Mouse (Mus musculus) thymus, postnatal 10 days (tissue): ENCODE data around the gene Ccdc97.
A peak's percentile ranks its signal among the peaks of the same experiment; 100 is the strongest.

ENCODE experiments used
- DNase-seq, 2 experiments: peaks; one replicate each; pipeline ENCODE4 v3.0.0; 2021; ENCODE audit warnings: low spot score in 2 of 2

Ccdc97 gene

DNA sequence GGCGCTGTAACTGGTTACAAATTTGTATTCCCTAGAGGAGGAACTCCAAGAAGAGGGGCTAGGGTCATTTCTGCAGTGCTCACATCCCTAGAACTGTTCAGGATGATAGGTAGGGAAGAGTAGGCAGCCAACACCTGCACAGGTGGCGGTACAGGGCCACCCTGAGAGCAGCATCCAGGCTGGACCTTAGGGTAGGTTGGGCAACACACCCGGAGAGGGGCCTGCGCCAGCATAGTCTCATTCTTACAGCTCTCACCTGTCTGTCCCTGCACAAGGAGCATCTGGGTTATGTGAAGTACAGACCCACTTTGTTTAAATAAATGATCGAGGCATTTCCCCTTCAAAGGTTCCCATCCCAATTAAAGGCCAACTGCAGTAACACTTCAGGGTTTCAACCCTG lies 1.9 kb upstream of the Ccdc97 start:
- DNase-seq: no peak

DNA sequence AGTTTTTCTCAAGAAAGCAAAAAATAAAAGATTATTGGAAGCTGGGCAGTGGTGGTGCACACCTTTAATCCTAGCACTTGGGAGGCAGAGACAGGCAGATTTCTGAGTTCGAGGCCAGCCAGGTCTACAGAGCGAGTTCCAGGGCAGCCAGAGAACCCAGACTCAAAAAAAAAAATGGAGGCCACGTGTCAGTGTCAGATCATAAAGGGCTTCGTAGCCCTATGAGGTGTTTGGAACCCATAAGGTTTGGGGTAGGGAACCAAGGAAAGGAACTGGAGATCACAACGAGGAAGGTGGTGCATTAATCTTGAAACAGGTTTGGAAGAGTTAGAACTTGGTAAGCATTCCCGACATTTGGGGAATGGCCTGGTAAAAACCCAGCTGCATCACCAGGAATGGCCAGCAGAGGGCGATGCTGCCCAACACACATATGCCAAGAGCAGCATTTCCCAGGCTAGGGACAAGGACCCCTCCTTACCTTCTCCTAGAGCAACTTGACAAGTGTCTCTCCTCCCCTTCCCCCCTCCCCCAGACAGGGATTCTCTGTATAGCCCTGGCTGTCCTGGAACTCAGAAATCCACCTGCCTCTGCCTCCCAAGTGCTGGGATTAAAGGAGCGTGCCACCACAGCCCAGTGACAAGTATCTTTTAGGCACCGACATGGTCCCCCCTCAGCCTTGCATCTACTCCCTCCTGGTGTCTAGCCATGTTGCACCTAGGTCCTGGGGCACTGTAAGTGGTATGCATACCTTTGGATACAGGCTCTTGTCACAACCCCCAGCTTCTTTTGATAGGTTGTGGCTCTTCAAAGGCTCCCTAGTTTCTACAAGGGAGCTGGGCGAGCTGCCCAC lies 1.1 kb upstream of the Ccdc97 start:
- DNase-seq: peak; percentile 38 to 68

DNA sequence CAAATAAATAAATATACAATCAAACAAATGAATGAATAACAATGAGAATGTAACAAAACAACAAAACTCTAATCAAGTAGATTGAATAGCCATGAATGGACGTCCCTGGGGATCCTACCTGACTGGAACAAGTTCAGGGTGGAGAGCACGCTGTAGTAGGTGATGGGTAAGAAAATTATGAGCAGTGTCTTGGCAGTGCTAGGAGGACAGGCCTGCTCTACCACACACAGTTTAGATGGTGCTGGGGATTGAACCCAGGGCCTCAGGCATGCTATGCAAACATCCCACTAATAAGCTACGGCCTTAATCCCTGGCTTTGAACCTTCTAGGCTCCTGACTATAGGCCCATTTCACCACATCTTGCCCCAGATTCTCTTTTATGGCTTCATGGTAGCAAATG lies 1.4 kb downstream of the Ccdc97 start:
- DNase-seq: no peak

DNA sequence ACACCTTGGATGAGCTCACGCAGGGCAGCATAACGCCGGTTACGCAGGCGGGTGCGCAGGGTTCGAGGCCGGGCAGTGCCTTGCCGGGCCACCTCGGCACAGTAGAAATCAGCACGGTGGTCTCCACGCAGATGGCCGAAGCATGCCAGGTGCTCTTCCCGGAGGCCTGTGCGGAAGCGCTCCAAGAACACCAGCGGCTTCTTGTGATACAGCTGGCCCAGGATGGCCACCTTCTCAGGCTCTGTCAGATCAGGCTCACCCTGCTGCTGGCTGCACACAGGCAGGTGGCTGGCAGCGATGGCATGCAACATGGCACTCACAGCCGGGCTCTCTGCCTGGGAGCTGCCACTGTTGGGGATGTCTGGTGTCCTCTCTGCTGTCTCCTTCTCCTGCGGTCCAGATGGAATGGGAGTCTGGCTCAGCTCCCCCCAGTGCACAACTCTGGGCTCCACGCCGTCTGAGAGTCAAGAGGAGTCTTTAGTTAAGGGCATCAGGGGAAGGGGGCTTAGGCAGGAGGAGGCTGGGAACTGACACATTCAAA lies 3.1 kb downstream of the Ccdc97 start:
- no peak for DNase-seq

DNA sequence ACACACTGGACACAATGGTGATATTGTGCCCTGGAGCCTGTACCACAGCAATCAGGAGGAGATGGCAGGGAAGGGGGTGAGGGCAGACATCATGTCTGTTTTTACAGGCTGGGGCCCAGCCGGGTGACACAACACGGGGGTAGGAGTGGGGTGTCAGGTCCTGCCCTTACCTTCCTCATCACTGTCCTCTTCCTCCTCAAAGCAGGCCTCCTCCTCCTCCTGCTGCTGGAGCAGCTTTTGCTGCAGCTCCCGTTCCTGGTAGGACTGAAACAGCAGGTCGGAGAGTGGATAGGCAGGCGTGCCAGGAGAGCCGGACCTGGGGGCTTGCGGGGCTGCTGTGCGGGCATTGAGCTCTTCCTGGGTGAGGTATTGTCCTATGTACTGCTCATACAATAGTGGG lies 4.3 kb downstream of the Ccdc97 start:
- no peak for DNase-seq

DNA sequence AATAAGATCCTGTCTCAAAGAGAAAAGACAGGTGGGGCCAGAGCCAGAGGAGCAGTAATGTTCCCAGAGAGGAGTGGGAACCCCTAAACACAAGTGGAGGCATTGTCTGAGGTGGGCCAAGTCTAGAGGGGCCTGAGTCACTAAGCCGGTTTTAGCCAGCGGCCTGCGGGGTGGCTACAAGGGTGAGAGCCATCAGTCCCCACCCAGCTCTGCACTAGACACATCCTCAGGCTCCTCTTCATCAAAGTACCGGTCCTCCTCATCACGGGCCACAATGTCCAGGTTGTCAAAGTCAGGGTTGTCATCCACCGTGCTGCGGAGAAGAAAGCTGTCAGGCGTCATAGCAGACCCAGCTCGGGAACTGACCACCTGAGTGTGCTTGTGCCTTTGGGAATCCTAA lies 6.1 kb downstream of the Ccdc97 start:
- DNase-seq: no peak

DNA sequence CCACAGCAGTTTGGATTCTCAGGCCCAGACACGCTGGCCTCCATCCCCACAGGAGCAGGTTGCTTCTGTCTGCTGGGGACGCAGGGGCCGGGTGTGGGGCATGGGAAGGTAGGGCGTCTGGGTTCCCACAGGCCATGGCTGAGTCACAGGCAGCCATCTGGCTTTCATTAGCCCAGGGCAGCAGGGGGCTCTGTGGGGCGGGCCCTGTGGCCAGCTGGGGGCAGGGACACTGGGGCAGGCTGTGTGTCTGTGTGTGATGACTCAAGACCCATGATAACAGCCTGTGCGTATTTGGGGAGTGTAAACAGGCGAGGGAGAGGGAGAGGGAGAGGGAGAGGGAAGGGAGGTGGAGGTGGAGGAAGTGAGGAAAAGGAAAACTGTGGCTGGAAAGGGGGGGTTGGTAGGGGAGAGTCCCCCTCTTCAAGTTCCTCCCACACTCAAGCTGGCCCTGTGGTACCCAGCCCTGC lies 7.1 kb downstream of the Ccdc97 start:
- DNase-seq: no peak

DNA sequence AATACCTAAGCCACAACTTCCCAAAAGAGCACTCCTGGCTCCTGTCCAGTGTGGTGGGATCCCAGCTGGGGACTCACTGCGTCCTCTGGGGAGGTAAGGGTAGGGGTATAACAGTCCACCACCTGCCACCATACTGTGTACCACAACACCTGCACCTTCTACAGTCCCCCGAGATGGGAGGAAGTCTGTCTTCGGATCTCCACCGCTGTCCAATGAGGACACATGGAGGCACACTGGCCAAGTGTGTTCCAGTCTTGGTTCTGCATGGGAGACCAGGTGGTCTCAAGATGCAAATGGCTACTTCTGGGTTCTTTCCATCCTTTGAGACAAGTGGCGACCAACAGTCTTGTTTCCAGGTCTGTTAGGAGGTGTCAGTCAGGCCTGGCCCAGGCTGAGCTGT lies 7.7 kb downstream of the Ccdc97 start:
- DNase-seq: no peak

DNA sequence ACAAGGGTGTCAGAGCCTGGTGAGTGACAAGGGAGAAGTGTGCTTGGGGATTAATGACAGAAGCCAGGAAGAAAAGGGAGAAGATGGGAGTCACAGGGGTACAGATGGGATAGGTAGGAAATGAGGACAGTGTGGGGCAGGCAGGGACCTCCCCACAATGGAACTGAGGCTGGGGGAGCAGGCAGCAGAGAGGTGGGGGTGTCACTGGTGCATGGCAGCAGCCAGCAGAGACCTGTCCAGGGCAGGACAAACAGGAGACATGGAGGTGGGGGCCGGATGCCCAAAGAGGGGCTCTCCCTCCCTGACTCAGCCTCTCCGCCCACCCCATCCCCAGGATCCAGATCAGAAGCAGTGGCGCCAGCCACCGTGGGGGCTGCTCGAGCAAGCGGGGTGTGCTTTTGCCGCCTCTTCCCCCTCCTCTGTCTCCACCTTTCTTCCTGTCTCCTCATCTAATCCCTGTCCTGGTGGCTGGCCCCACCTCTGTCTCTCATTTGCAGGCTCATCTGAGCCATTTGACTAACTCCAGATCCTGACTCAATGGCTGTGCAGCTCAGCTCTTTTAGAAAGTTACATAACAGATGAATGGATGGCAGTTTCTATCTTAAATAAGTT lies 8.3 kb downstream of the Ccdc97 start:
- no peak for DNase-seq

DNA sequence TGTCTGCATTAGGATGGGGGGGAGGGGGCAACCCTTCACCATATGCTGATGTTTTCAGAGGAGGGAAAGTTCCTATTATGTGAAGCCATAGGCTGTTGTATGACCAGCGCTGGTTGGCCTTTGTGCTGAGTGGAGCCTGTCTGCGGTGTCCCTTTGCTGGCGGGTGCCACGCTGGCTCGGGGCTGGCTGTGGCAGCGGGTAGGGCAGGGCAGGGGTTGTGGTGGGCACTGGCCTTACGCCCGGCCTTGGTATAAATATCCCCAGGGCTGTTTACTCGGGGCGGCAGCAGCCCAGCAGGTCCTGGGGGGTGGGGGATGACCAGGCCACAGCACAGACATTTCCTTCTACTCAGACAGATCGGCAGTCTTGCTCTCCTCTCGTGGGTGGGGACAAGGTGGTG lies 8.9 kb downstream of the Ccdc97 start:
- no peak for DNase-seq

DNA sequence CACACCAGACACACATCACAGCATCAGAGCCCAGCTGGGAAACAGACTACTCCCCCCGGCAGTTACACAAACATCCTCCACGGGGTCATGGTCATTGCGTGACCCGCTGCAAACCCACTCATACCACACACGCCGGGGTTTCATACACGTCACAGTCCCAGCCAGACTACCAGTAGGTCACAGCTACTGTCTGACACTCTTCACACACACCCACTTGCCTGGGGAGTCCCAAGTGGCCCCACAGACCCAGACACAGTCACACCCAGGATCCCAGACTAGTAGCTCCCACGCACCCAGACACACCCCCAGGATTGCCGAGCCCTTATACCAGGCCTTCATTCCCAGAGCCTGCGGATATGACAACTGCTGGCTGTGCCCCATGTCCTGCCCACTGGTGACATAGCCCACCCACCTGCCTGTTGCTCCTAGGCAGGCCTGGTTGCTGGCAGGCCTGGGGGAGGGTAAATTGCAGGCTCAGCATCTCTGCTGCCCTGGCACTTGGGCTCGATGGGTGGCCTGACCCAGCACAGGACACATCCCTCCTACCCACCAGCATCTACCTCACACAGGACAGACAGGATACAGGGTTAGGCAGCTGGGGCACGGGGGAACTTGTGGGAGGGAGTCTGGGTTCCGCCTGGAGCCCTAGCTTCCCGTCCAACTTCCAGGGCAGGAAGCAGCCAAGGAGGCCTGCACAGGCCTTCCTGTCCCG lies 11.2 kb downstream of the Ccdc97 start:
- no peak for DNase-seq

DNA sequence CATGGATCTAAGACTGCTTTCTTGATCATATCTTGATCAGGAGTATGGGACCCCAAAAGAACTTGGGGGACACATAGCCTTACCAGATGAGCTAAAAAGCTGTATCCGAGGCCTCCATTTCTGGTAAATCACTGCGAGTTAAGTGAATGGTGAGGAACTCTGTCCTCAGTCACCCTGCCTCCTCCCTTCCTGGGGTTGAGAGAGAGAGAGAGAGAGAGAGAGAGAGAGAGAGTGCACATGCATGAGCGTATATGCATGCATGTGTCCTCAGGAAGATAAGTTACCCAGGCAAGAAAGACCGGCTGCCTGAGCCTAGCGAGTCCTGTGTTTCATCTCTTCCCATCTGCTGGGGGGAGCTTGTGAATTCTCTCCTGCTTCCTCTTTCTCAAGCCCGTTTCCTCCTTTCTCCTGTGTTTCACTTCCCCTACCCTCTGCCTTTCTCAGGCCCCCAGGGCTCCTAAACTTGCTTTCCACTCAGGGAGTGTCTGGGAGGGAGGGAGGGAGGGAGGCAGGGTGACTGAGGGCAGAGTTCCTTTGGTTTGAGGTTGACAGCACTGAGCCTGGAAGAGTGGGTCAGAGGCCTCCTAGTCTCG lies 12.2 kb downstream of the Ccdc97 start:
- DNase-seq: no peak

DNA sequence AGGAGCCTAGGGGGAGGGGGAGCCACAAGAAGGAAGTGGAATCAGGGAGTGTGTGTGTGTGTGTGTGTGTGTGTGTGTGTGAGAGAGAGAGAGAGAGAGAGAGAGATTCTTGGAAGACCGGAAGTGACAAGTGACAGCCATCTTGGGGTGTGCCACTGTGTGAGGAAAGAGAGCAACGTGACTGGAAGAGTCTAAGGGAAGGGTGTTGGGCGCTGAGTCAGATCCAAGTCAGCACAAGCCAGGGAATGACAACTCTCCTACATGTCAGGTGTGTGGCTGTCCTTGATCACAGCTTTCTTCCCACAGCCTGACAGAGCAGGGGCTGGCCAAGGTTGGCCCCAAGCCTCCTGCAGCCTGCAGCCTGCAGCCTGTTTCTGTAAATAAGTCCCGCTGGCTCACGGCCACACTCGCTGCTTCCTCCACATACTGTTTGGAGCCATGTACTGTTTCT lies 13.1 kb downstream of the Ccdc97 start:
- no peak for DNase-seq

DNA sequence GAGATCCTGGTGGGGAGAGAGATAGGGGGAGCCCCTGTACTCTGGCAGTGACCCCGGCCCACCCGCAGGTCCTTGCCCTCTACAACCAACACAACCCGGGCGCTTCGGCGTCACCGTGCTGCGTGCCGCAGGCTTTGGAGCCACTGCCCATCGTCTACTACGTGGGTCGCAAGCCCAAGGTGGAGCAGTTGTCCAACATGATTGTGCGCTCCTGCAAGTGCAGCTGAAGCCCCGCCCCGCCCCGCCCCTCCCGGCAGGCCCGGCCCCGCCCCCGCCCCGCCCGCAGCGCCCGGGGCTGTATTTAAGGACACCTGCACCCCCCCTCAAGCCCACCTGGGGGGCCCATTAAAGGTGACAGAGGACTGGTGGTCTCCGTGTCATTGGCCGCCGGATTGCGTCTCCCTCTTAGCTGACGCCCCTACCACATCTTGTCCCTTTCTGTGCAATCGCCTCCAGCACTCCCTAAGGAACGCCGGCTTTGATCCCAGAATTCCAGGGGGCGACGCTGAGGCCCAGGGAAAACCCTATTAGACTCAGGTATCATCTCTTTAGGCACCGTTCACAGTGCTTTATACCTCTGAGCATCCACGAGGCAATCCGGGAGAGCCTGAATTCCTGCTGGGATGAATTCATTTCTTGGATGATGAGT lies 14.0 kb downstream of the Ccdc97 start:
- DNase-seq: no peak

DNA sequence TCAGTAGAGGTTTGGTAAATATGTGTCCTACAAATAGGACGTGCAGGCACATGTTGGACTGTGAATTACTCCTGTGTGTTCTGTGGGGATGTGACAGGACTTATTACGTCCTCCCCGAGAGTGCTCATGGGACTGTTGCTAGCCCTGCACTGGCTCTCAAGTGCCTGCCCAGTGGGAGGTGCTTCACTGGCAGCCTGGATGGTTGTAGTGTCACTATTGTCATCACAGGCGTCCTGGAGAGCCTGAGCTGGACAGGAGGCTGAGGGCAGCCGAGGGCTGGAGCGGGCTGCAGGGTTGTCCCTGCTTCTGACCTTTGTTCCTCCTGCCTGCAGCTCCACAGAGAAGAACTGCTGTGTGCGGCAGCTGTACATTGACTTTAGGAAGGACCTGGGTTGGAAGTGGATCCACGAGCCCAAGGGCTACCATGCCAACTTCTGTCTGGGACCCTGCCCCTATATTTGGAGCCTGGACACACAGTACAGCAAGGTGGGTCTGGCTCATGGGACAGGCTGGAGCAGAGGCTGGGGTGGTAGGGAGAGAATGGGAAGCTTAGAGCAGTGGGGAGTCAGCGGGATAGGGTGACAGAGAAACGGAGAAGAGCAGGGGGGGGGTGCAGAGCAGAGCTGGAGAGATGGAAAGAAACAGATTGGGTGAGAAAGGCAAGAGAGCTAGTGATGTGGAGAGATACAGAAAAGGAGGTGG lies 14.9 kb downstream of the Ccdc97 start:
- no peak for DNase-seq

DNA sequence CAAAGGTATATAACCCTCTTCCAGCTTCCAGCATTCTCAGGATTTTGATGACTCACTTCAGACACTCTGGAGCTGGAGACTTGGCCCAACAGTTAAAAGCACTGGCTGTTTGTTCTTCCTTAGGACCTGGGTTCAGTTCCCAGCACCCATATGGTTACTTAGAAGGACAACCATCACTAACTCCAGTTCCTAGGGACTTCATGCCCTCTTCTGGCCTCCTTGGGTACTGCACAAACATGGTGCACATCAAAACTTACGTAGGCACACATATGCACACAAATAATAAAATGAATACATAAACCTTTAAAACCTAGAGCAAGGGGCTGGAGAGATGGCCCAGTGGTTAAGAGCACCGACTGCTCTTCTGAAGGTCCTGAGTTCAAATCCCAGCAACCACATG lies 16.5 kb downstream of the Ccdc97 start:
- no peak for DNase-seq

DNA sequence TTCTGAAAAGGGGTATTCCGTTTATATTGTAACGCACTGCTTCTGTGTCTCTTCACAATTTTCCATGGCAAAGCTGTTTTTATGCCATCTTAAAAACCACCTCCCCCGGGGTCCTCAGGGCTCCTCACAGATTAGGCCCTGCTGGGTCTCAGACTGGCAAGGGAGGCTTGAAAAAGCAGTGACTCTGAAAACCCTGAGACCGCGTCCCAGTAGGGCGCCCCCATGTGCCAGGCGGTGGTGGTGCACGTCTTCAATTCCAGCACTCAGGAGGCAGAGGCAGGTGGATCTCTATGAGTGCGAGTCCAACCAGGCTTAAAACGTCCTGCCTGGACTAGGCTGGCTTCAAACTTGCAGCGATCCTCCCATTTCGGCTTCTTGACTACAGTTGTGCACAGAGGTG lies 18.2 kb downstream of the Ccdc97 start:
- DNase-seq: no peak

DNA sequence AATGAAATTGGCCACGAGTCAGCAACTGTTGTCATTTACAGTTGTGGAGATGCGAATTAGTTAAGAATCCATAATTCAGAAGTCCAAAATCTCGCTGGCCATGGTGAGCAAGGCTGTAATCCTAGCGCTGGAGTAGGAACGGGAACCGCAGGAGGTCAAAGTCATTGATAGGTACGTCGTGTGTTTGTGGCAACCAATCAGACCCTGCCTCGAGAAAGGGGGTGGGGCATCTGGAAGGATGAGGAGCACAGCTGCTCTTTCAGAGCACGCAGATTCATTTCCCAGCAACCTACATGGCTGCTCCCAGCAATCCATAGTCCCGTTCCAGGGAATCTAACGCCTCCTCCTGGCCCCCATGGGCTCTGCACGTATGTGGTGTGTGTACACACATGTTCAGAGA lies 19.0 kb downstream of the Ccdc97 start:
- DNase-seq: no peak

DNA sequence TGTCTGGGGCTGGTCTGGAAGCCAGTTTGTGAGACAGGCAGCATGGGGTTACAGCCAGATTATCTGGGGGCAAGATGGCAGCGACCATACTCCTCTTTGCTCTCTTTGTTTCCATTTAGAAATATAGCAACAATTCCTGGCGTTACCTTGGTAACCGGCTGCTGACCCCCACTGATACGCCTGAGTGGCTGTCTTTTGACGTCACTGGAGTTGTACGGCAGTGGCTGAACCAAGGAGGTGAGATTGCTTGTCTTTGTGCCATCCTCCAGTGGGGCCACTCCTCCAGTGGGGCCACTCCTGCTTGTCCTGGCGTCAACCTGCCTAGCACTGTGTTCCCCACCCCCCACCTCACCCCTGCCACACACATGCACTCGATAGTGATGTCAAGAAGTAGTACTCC lies 24.8 kb downstream of the Ccdc97 start:
- DNase-seq: no peak

DNA sequence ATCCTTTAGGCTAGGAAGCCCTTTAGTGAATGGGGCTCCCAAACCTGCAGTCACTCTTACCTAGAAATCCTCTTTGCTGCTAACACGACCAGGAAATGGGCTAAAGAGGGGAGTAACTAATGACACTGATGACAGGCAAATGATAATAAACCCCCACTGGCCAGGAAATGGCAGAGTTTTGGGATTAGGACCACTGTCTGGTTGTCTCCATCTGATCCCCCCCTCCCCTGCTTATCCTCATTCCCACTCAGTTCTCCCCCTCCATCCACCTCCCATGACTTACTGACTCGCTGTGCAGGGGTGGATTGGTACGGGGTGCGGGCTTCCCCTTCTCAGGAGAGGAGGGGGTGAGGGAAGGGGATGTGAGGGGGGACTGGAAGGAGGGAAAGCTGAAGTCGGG lies 28.8 kb downstream of the Ccdc97 start:
- DNase-seq: no peak

DNA sequence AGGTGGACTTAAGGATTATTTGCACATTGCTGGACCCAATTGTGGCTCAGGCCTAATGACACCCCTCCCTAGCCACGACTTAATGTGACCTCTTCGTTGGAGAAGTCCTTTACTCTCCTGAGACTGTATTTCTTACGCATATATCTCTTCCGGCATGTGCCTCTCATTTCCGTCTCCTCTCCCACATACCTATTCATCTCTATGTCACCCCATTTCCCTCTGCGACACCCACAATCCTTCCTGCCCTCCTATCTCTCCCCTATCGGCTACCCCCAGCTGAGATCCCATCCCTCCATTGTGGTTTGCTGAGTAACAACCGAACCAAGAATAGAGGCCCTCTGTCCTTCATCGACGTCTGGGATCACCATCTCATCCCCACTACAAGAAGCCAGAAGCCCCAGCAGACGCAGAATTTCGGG lies 29.3 kb downstream of the Ccdc97 start:
- DNase-seq: no peak
